Mouse (Mus musculus) heart, embryonic 16.5 days (tissue): ENCODE results near the gene Eif1b. TPM values are rescaled to one million over a fixed set of nuclear protein-coding genes. Genes with fewer than 3 reads are reported as not detected.

ENCODE experiments used
- ATAC-seq: fragments of 200-750 bp; cut with Nextera tagmentation; replicated peaks from 2 replicates; pipeline ENCODE4 v1.8.0; 2017; ENCODE audit warnings: moderate number of reproducible peaks; ENCODE audit not compliant: insufficient read depth, low FRiP score; ENCODE audit errors: extremely low read depth
- H3K27ac ChIP-seq: fragments of 300-500 bp; sonication (generic); 2 replicates; pipeline ENCODE4 v1.5.1; 2014; ENCODE audit warnings: mild to moderate bottlenecking, low read length, control low read depth, moderate library complexity
- H3K27me3 ChIP-seq: fragments of 300-500 bp; sonication (generic); 2 replicates; pipeline ENCODE4 v1.6.1; 2014; ENCODE audit warnings: low read length, mixed read lengths; ENCODE audit not compliant: control insufficient read depth, insufficient read depth
- H3K36me3 ChIP-seq: fragments of 300-500 bp; sonication (generic); 2 replicates; pipeline ENCODE4 v1.6.1; 2014; ENCODE audit not compliant: control insufficient read depth, insufficient read depth
- H3K4me1 ChIP-seq: fragments of 300-500 bp; sonication (generic); 2 replicates; pipeline ENCODE4 v1.6.1; 2014; ENCODE audit warnings: low read length, mixed read lengths; ENCODE audit not compliant: control insufficient read depth, insufficient read depth
- H3K4me2 ChIP-seq: fragments of 300-500 bp; sonication (generic); 2 replicates; pipeline ENCODE4 v1.6.1; 2014; ENCODE audit warnings: low read depth, mild to moderate bottlenecking, control low read depth, low read length
- H3K4me3 ChIP-seq: fragments of 300-500 bp; sonication (generic); 2 replicates; pipeline ENCODE4 v1.5.1; 2014; ENCODE audit warnings: mild to moderate bottlenecking, control low read depth, low read length
- H3K9ac ChIP-seq: fragments of 300-500 bp; sonication (generic); 2 replicates; pipeline ENCODE4 v1.6.1; 2014; ENCODE audit warnings: low read length, control low read depth
- H3K9me3 ChIP-seq: fragments of 300-500 bp; sonication (generic); replicated peaks from 2 replicates; pipeline ENCODE4 v1.6.1; 2016; ENCODE audit warnings: low read length; ENCODE audit not compliant: control insufficient read depth
- WGBS: fragments of 180-500 bp; shearing (Covaris S2); extraction: QIAGEN DNeasy Blood & Tissue Kit; methylation state at CpG from one replicate; pipeline ENCODE4 v1.1.7; 2014; 5-methylcytosine and 5-hydroxymethylcytosine counted together
- polyA plus RNA-seq: library from polyadenylated mRNA; unstranded; fragments of >200 nt; fragmentation: Nextera tagmentation; extraction: Ambion mirVana; gene quantifications from 2 replicates; pipeline ENCODE4 v1.2.1, GENCODE M21; 2015

Gene Eif1b
- polyA plus RNA-seq = 132 and 140 TPM in 2 replicates

- peak; percentile 14; the same call in 1 of the 2 replicates for ATAC-seq
- H3K9ac ChIP-seq = peak within 1 kb of the TSS; percentile 93
Measured at GRCm38 (mm10) chr9:120492010-120492399, at the start of gene Eif1b. Gene Eif1b, plus strand, starts transcription at chr9:120492232.

GRCm38 (mm10) chr9:120444642-120445041 lies 47.4 kb upstream of the Eif1b start:
- no peaks in the 10 kb centered on the region; the same call in 1 of the 2 replicates for H3K9me3 ChIP-seq
- H3K4me3 ChIP-seq = no peak overlapping the region
- H3K36me3 ChIP-seq = no peaks in the 10 kb centered on the region
- no peak for ATAC-seq
- 77% methylated on average over 9 of the region's 9 CpGs for WGBS
- H3K9ac ChIP-seq = no peak overlapping the region
- no peaks in the 10 kb centered on the region for H3K4me1 ChIP-seq
- no peak overlapping the region for H3K27ac ChIP-seq
- no peaks in the 10 kb centered on the region for H3K27me3 ChIP-seq
- H3K4me2 ChIP-seq = no peak overlapping the region

More at GRCm38 (mm10) chr9:120492010-120492399, at the start of gene Eif1b:
- H3K27ac ChIP-seq = peak within 1 kb of the TSS; percentile 82
- H3K4me2 ChIP-seq = peak within 1 kb of the TSS; percentile 86
- H3K27me3 ChIP-seq = no peaks in the 10 kb centered on the region
- H3K9me3 ChIP-seq = no peaks in the 10 kb centered on the region
- peak within 1 kb of the TSS; percentile 76 for H3K4me3 ChIP-seq
- H3K4me1 ChIP-seq = peaks cover 11% of the 10 kb centered on the region; the same call in 1 of the 2 replicates
- peaks cover 18% of the 10 kb centered on the region for H3K36me3 ChIP-seq
- WGBS = 4% methylated on average over 19 of the region's 19 CpGs

GRCm38 (mm10) chr9:120449696-120450329 lies 42.2 kb upstream of the Eif1b start:
- ATAC-seq = no peak
- no peak overlapping the region for H3K9ac ChIP-seq
- no peaks in the 10 kb centered on the region for H3K9me3 ChIP-seq
- no peak overlapping the region for H3K27ac ChIP-seq
- H3K36me3 ChIP-seq = no peaks in the 10 kb centered on the region
- H3K4me3 ChIP-seq = no peak overlapping the region
- no peaks in the 10 kb centered on the region for H3K4me1 ChIP-seq
- WGBS = 87% methylated on average over 6 of the region's 6 CpGs
- H3K4me2 ChIP-seq = no peak overlapping the region
- H3K27me3 ChIP-seq = no peaks in the 10 kb centered on the region

- Histone ChIP-seq H3K27me3 (no peaks in the 10 kb centered on the region), H3K4me3 (no peak overlapping the region), H3K9me3 (no peaks in the 10 kb centered on the region), H3K27ac (peak overlapping the region; percentile 32), H3K4me2 (no peak overlapping the region), H3K36me3 (no peaks in the 10 kb centered on the region), H3K9ac (no peak overlapping the region), H3K4me1 (no peaks in the 10 kb centered on the region)
- 36% methylated on average over 9 of the region's 9 CpGs for WGBS
- peak; percentile 58; the same call in 1 of the 2 replicates for ATAC-seq
Measured at GRCm38 (mm10) chr9:120455768-120456655, 36.0 kb upstream of the Eif1b start.

GRCm38 (mm10) chr9:120470431-120470830 lies 21.6 kb upstream of the Eif1b start:
- 97% methylated on average over 1 of the region's 1 CpGs for WGBS
- H3K4me3 ChIP-seq = no peak overlapping the region
- no peaks in the 10 kb centered on the region for H3K27me3 ChIP-seq
- no peaks in the 10 kb centered on the region for H3K4me1 ChIP-seq
- ATAC-seq = no peak
- H3K9me3 ChIP-seq = no peaks in the 10 kb centered on the region
- H3K36me3 ChIP-seq = no peaks in the 10 kb centered on the region
- H3K4me2 ChIP-seq = no peak overlapping the region
- no peak overlapping the region for H3K27ac ChIP-seq
- no peak overlapping the region for H3K9ac ChIP-seq

GRCm38 (mm10) chr9:120481644-120482043 lies 10.4 kb upstream of the Eif1b start:
- Histone ChIP-seq H3K4me2 (no peak overlapping the region), H3K36me3 (no peaks in the 10 kb centered on the region), H3K4me3 (no peak overlapping the region), H3K27me3 (no peaks in the 10 kb centered on the region), H3K9me3 (no peaks in the 10 kb centered on the region), H3K27ac (no peak overlapping the region), H3K9ac (no peak overlapping the region), H3K4me1 (0 out of 2 replicates have a peak, but pooled peaks cover 3% of the 10 kb centered on the region)
- WGBS = 80% methylated on average over 3 of the region's 3 CpGs
- no peak for ATAC-seq

GRCm38 (mm10) chr9:120482382-120482781 lies 9.7 kb upstream of the Eif1b start:
- no peaks in the 10 kb centered on the region for H3K27me3 ChIP-seq
- no peak overlapping the region for H3K4me3 ChIP-seq
- H3K4me2 ChIP-seq = no peak overlapping the region
- 0 out of 2 replicates have a peak, but pooled peaks cover 3% of the 10 kb centered on the region for H3K4me1 ChIP-seq
- H3K27ac ChIP-seq = no peak overlapping the region
- no peaks in the 10 kb centered on the region for H3K36me3 ChIP-seq
- ATAC-seq = no peak
- H3K9ac ChIP-seq = no peak overlapping the region
- WGBS = 88% methylated on average over 4 of the region's 4 CpGs
- no peaks in the 10 kb centered on the region for H3K9me3 ChIP-seq

- no peak overlapping the region for H3K4me2 ChIP-seq
- ATAC-seq = no peak
- H3K4me3 ChIP-seq = no peak overlapping the region
- 76% methylated on average over 8 of the region's 8 CpGs for WGBS
- no peak overlapping the region for H3K27ac ChIP-seq
- H3K27me3 ChIP-seq = no peaks in the 10 kb centered on the region
- H3K4me1 ChIP-seq = 0 out of 2 replicates have a peak, but pooled peaks cover 1% of the 10 kb centered on the region
- no peaks in the 10 kb centered on the region for H3K36me3 ChIP-seq
- H3K9ac ChIP-seq = no peak overlapping the region
- H3K9me3 ChIP-seq = no peaks in the 10 kb centered on the region
Measured at GRCm38 (mm10) chr9:120483101-120483500, 8.9 kb upstream of the Eif1b start.

- Histone ChIP-seq H3K9ac (no peak overlapping the region), H3K9me3 (no peaks in the 10 kb centered on the region), H3K36me3 (no peaks in the 10 kb centered on the region), H3K4me2 (no peak overlapping the region), H3K4me1 (no peaks in the 10 kb centered on the region), H3K27ac (no peak overlapping the region), H3K27me3 (no peaks in the 10 kb centered on the region), H3K4me3 (no peak overlapping the region)
- ATAC-seq = no peak
- WGBS = 58% methylated on average over 8 of the region's 8 CpGs
Measured at GRCm38 (mm10) chr9:120487076-120487475, 5.0 kb upstream of the Eif1b start.
